Mouse (Mus musculus) erythroblast, embryonic 14.5 days (primary cell): ENCODE measurements around the gene Zfp335. TPM values are rescaled to one million over a fixed set of nuclear protein-coding genes. Genes with fewer than 3 reads are reported as not detected.

ENCODE experiments used
- H3K27me3 ChIP-seq: 2 replicates; pipeline ENCODE4 v1.6.1; 2012; ENCODE audit warnings: inconsistent platforms; ENCODE audit not compliant: control insufficient read depth
- H3K36me3 ChIP-seq: 2 replicates; pipeline ENCODE4 v1.6.1; 2012; ENCODE audit warnings: mild to moderate bottlenecking, inconsistent platforms; ENCODE audit not compliant: control insufficient read depth
- H3K4me1 ChIP-seq: 2 replicates; pipeline ENCODE4 v1.6.1; 2012; ENCODE audit warnings: inconsistent platforms; ENCODE audit not compliant: control insufficient read depth
- H3K4me3 ChIP-seq: replicated peaks from 2 replicates; pipeline ENCODE3; 2012; ENCODE audit warnings: moderate library complexity, mild to moderate bottlenecking, inconsistent platforms
- H3K9me3 ChIP-seq: 2 replicates; pipeline ENCODE4 v1.6.1; 2012; ENCODE audit warnings: low read length, inconsistent platforms, mixed read lengths; ENCODE audit not compliant: control insufficient read depth
- GATA1 ChIP-seq: IDR thresholded peaks from 2 replicates; pipeline ENCODE4 v1.6.1; 2012; ENCODE audit warnings: low read length, inconsistent platforms, mixed read lengths
- TAL1 ChIP-seq: IDR thresholded peaks from 3 replicates; pipeline ENCODE4 v1.6.1; 2012; ENCODE audit warnings: low read length, inconsistent platforms, mixed read lengths
- polyA plus RNA-seq: library from polyadenylated mRNA; stranded (reverse); fragments of >175 nt; gene quantifications from 2 replicates; pipeline ENCODE4 v1.2.3, GENCODE M21; 2012

The Zfp335 gene
- polyA plus RNA-seq, 1 experiment, result 5.8 TPM

GRCm38 (mm10) chr2:164903496-164903895 lies 8.1 kb downstream of the Zfp335 start:
- H3K36me3 ChIP-seq, result peaks cover 100% of the 10 kb centered on the region
- H3K27me3 ChIP-seq, result no peaks in the 10 kb centered on the region; the same call in 1 of the 2 replicates
- H3K4me1 ChIP-seq, result peaks cover 21% of the 10 kb centered on the region
- no peak overlapping the region for H3K4me3 ChIP-seq
- peaks cover 21% of the 10 kb centered on the region for H3K9me3 ChIP-seq
- TF ChIP-seq TAL1, result no peak
- no peak for TF ChIP-seq GATA1

DNA sequence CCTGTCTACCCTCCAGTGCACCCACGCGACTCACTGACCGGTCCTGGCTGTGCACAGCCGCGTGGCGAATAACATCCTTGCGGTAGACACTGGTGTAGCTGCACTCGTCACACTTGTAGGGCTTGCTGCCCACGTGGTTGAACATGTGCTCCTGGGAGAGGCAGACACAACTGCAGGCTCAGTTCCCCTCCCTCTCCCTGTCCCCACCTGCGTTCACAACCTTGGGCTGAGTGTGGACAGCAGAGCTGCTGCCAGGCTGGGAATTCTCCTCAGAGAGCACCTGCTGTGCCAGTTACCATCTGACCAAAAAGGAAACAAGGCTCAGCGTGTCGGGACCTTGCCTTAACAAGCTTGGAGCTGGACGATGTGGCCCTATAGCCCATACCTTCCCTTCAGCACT lies 10.2 kb downstream of the Zfp335 start:
- Histone ChIP-seq H3K36me3 (peaks cover 100% of the 10 kb centered on the region), H3K4me1 (peaks cover 19% of the 10 kb centered on the region), H3K4me3 (no peak overlapping the region), H3K27me3 (no peaks in the 10 kb centered on the region; the same call in 1 of the 2 replicates), H3K9me3 (peaks cover 7% of the 10 kb centered on the region)
- TF ChIP-seq GATA1, result no peak
- no peak for TF ChIP-seq TAL1

DNA sequence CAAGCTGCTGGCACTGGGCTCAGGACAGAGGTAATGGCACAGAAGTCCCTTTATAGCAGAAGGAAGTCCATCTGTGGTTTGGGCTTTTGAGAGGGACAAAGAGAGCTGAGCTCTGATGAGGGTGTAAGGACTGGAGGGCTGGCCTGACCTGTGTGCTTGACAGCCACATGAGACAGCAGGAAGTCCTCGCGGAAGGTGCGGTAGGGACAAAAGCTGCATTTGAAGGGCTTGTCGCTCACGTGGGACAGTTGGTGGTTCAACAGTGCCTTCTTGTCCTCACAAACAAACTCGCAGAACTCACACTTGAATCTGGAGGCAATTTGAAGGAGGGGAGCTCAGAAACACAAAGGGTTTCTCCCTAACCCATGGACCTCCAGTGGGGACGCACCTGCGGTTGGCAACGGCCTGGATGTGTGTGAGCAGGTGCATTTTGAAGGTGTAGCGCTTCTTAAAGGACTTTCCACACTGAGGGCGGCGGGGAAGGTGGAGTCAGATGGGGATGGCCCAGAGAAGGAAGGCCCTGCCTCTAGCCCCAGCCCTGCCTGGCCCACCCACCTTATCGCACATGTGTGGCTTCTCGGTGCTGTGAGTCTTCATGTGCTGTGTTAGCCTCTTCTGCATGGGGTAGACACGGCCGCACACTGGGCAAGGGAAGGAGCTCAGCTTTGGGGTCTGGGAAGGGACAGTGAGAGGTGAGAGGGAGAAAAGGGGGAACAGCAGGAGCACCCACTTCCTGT lies 11.7 kb downstream of the Zfp335 start:
- Histone ChIP-seq H3K4me1 (peaks cover 15% of the 10 kb centered on the region), H3K9me3 (peaks cover 4% of the 10 kb centered on the region; the same call in 1 of the 2 replicates), H3K4me3 (no peak overlapping the region), H3K27me3 (no peaks in the 10 kb centered on the region), H3K36me3 (peaks cover 100% of the 10 kb centered on the region)
- TF ChIP-seq GATA1 (no peak), TAL1 (no peak)

DNA sequence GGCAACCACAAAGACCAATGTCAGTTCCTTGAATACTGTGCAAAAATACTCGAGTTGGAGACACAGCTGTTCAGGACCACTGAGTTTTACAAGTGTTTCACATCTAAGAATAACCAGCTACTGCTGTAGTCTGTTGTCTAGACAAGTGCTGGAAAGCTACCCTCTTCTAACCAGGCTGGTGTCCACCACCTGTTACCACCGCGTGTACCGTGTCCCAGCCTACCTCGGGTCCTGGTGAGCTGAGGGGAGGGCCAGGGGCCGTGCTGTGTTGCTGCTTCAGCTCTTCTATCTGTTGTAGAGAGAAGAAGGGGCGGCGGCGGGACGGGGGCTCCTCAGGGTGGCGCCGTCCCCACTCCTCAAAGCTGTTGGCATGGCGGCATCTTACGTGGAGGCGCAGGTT lies 12.5 kb downstream of the Zfp335 start:
- H3K36me3 ChIP-seq, result peaks cover 100% of the 10 kb centered on the region
- TF ChIP-seq TAL1 (no peak), GATA1 (no peak)
- no peaks in the 10 kb centered on the region for H3K27me3 ChIP-seq
- H3K9me3 ChIP-seq, result peaks cover 4% of the 10 kb centered on the region; the same call in 1 of the 2 replicates
- H3K4me1 ChIP-seq, result peaks cover 12% of the 10 kb centered on the region
- H3K4me3 ChIP-seq, result no peak overlapping the region

GRCm38 (mm10) chr2:164898008-164898407 lies 13.5 kb downstream of the Zfp335 start:
- H3K4me3 ChIP-seq, result no peak overlapping the region
- peaks cover 4% of the 10 kb centered on the region; the same call in 1 of the 2 replicates for H3K9me3 ChIP-seq
- peaks cover 100% of the 10 kb centered on the region for H3K36me3 ChIP-seq
- TF ChIP-seq TAL1 (no peak), GATA1 (no peak)
- peaks cover 12% of the 10 kb centered on the region for H3K4me1 ChIP-seq
- H3K27me3 ChIP-seq, result no peaks in the 10 kb centered on the region

DNA sequence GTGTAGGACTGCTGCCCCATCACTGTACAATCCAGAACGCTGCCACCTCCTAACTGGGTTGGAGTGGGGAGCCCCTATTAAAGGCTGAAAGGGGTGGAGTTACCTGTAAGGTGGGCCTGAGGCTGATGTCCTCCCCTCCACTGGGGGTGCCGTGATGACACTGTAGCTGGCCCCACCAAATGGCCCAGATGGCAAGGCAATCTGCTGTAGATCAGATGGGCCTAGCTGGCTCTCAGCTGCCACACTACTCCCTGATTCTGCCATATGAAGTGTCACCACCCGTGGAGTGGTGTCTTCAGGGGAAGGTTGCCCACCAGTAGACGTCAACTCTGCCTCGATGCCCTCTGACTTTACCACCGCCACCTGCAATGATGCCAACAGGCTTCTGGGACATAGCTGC lies 15.7 kb downstream of the Zfp335 start:
- Histone ChIP-seq H3K9me3 (peaks cover 4% of the 10 kb centered on the region; the same call in 1 of the 2 replicates), H3K4me1 (peaks cover 10% of the 10 kb centered on the region), H3K27me3 (no peaks in the 10 kb centered on the region), H3K36me3 (peaks cover 100% of the 10 kb centered on the region), H3K4me3 (no peak overlapping the region)
- TF ChIP-seq TAL1 (no peak), GATA1 (no peak)

DNA sequence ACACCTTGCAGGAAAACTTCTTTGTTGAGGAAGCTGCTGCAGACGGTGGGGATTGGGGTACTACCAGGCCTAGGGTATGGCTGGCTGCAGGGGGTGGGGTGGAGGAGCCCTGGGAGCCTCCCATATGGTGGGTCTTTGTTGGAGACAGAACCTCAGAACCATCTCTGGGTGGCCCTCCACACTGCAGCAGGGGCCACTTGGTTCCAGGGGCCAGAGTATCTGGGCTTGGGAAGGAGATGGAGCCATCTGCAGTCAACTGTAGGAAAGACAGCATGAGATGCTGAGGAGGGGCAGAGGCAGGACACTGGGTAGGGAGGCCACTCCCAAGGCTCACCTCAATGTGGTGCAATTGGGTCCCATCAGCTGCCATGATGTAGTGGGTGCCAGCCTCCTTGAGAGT lies 16.9 kb downstream of the Zfp335 start:
- Histone ChIP-seq H3K4me3 (no peak overlapping the region), H3K36me3 (peaks cover 100% of the 10 kb centered on the region), H3K4me1 (peaks cover under 1% of the 10 kb centered on the region), H3K27me3 (no peaks in the 10 kb centered on the region), H3K9me3 (peaks cover 4% of the 10 kb centered on the region; the same call in 1 of the 2 replicates)
- TF ChIP-seq TAL1, result no peak
- TF ChIP-seq GATA1, result no peak

DNA sequence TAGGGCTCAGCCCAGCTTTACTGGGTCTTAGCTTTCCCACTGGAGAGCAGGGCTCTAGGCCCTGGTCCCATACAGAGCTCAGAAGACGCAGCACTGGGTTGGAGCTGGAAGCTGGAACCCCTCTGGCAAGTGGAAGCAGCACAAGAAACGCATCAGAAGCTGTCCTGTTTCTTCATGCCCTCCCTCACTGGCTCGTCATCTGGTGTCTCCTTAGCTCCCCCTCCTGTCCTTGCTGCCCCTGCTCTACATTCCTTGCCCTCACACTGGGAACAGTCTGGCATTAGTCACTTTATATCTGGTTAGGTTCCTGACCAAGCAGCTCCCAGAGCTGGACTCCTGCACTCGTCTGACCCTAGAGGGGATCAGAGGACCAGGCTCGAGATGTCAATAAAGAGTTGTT lies 17.5 kb downstream of the Zfp335 start:
- Histone ChIP-seq H3K9me3 (peaks cover 4% of the 10 kb centered on the region; the same call in 1 of the 2 replicates), H3K4me3 (no peak overlapping the region), H3K27me3 (no peaks in the 10 kb centered on the region), H3K4me1 (no peaks in the 10 kb centered on the region), H3K36me3 (peaks cover 100% of the 10 kb centered on the region)
- TF ChIP-seq GATA1, result no peak
- no peak for TF ChIP-seq TAL1

DNA sequence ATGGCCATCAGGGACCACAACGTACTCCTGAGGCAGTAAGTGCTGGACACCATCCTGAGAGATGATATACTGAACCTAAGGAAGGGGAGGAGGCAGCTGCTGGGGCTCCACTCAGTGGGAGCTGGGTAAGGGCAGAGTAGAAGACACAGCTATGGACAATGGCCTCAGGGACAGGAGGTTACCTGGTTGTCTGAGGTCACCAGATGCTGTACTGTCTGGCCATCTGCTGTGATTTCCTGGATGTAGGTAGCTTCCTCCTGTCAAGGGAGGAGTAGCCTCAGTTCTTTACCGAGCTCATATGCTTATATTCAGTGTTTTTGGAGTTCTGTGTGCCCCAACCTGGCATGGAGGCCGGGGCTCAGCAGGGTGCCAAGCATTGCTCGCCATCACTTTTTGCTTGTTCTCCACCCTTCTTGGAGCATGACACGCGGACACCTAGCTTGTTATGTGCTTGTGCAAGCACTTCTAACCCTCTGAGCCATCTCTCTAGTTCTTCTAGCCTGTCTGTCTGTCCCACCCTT lies 18.8 kb downstream of the Zfp335 start:
- Histone ChIP-seq H3K4me3 (no peak overlapping the region), H3K9me3 (peaks cover 4% of the 10 kb centered on the region; the same call in 1 of the 2 replicates), H3K36me3 (peaks cover 100% of the 10 kb centered on the region), H3K27me3 (no peaks in the 10 kb centered on the region), H3K4me1 (no peaks in the 10 kb centered on the region)
- TF ChIP-seq TAL1 (no peak), GATA1 (no peak)
